Mouse (Mus musculus): Measurements from ENCODE around the gene Krt35.

The Krt35 gene

DNA sequence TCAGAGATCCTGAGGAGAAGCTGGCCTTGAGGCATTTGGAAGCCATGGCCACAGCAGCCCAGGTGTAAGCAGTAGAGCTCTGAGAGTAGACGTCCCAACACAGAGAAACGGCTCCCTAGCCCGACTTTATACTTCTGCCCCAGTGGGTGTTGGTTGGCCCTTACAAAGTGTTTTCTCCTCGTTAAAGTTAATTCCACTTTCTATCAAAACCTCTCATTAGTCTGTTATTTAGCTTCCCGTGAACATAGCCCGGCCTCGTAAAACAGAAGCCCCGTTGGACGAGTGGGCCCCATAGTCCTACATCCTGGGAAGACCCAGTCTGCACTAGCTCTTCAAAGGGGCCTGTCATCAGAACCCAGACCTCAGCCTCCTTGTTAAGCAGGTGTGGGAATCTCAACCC, at the start of gene Krt35:
Gene Krt35 (minus strand): TSS at position 101 of the 400 bp plus-strand sequence.
- DNase-seq, result no peak

DNA sequence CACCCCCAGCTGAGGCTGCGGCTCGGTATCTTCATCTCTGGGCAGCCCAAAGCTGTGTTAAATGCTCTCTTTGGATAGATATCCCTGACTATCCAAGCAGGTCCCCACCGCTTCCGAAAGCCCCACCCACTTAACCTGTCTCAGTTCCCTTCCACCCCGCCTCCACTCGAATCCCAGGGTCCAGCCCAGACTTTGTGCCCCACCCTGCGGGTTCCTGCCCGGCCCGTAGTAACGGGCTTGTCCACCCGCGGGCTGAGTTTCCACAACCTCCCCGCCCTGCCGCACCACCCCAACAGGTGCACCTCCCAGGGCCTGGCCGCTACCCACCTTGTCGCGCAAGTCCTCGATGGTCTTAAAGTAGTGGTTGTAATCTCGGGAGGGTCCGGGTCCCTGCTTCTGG, 49.1 kb upstream of the Krt35 start:
- peak; percentile 61 for DNase-seq

DNA sequence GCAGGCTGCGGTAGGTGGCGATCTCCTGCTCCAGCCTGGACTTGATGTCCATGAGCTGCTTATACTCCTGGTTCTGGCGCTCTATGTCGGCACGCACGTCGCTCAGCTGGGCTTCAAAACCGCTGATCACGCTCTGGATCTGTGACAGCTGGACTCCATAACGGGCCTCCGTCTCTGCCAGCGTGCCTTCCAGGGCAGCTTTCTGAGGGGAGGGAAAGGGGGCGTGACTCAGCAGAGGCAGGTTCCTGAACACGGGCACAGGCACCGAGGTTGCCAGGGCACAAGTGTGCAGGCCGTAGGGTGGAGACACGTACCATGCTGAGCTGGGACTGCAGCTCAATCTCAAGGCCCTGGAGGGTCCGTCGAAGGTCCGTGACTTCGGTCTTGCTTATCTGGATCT, 44.9 kb upstream of the Krt35 start:
- no peak for DNase-seq

DNA sequence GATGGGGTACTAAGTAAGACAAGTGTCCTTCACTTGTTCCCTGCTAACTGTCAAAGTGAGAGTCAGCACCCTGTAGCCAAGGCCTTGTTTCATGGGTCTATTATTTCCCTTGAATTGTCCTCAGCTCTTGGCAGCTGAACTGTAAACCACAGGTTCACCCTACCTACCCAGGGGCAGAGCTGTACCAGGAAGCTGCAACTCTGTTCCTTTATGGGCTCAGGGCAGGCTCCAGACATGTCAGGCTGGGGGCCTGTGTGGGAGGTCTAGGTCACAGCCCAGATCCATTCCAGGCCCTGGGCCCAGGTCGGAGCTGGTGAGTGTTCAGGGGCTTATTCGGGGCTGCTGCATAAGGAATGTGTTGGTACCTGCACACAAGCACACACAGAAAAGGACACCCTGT, 43.4 kb upstream of the Krt35 start:
- no peak for DNase-seq

DNA sequence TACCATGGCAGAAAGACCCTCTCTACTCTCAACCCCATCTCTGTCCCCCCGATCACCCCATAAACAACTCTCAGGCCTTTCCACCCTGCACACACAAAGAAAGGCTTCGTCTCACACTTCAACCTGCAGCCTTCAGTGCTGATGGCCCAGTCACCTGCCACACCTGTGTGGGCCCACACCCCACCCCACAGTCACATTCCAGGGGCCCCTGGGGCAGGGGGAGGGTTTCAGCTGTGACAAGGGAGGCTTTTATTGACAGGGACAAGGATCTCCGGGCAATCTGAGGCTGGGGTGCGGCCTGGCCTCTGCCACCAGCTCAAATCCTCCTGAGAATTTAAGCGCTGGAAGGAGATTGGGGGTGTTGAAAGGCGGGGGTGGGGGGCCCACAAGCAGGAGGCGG, 42.8 kb upstream of the Krt35 start:
- no peak for DNase-seq

DNA sequence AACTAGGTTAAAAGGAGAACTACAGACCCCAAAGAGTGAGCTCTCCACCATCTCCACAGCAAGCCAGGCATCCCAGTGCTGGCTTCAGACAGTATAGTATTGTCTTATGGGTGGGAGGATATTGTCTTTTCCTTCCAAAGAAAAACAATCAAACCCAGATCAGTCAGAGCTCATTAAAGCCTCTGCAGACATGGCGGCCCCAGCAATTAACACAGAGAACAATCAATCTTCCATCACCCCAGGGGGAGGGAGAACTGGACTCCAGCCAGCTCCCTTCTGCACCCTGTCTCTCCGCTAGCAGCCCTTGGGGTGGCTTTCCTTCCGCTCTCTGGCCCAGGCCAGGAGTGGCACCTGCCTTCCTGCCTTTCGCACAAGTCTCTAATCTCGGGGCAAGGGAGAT, 41.7 kb upstream of the Krt35 start:
- no peak for DNase-seq

DNA sequence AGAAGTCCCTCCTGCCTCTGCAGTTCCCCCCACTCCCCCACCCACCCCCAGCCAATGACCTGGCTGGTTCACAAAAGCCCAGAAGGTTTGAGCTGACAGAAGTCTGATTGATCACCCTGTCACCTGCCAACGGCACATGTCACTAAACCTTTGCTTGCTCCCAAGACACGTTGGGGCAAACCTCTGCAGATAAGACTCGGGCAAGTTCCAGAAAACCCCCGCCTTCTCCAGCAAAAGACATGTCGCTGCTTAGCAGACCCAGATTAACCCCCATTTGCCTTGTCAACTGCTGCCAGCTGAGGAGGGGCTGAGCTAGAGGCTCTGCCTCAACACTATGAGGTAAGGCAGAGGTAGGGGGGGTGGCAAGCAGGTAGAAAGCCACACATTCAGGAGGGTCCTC, 40.5 kb upstream of the Krt35 start:
- no peak for DNase-seq

DNA sequence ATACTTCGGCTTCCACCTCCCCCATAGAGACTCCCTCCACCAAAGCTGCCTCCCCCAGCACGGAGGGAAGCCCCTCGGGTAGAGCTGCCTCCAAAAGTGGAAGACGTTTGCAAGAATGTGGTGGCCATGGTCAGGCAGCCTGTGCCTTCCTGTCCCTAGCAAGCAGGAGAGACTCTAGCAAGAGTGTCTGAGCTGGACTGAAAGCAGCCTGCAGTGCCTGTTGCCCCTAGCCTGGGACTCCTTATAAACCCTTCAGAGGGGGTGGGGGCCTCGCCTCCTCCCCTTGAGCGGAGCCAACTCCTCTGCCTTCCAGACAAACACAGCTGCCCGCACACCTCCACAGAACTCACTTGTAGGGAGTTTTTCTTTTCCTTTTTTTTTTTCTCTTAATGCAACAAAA, 39.7 kb upstream of the Krt35 start, which contains the start of gene Krt15:
Gene Krt15 (minus strand): TSS at position 198 of the 400 bp plus-strand sequence.
- no peak for DNase-seq

DNA sequence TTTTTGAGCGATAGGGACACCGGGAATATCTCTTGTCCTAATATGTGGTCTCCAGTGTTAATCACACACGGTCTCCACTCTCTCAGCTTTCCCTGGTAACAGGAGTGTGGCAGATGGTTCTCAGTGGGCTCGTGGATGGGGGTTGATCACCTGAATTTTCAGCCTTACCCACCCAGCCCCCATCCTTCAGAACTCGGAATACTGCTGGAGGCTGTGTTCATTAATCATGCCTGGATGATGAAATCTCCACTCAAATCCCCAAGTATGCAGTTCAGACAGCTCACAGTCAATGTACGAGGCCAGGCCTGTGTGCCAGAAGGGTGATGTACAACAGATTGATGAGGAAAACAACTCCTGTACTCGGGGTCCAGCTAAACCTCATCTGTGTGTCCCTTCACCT, 28.9 kb upstream of the Krt35 start:
- DNase-seq, result no peak

DNA sequence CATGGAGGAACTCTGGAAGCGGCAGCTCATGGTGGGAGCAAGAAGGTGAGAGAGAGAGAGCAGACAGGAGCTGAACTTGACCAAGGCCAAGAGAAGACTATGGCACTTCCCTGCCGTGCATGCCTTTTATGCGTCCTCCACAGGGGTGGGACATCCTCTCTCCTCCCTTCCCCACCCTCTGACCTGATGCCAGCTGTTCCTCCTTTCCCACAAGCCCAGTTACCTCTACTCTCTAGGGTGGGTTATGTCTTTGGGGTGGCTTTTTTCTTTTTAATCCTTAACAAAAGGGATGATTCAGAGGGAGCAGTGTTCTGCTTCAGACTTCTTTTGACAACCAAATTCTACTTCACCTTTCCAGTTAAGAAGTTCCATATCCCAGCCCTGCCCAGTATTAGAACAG, 25.4 kb upstream of the Krt35 start, which contains the start of gene Krt13:
Gene Krt13 (minus strand): TSS at position 101 of the 400 bp plus-strand sequence.
- no peak for DNase-seq

DNA sequence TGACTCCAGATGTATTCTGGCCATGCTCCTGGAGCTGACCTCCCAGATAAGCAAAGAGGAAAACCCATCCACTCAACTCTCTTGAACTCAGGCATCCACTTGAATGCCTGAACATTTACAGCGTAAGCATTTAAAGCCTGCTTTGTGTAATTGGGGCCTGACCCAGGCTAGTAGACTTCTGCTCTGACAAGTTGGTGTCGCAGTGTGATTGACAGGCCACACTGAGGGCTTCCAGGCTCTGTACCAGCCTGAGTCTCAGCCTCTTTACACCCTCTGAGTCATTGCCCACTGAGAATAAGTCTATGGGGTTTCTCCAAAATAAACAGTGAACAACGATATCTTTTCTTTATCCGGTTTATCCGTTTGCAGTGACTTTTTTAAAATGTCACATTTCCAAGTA, 24.3 kb upstream of the Krt35 start:
- DNase-seq, result peak; percentile 4

DNA sequence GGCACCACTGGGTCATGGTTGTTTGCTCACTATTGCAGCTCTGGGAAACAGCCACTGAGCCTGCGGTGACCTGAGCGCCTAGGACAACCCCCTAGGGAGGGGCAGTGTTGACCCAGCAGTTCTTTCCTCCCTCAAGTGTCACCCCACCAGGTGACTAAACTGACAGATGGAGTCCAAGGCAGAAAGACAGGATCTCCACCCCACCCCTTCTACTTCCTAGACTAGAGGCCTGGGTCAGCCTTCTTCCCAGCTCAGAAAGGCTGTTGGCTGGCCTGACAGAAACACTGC, 17.6 kb upstream of the Krt35 start:
- no peak for DNase-seq

DNA sequence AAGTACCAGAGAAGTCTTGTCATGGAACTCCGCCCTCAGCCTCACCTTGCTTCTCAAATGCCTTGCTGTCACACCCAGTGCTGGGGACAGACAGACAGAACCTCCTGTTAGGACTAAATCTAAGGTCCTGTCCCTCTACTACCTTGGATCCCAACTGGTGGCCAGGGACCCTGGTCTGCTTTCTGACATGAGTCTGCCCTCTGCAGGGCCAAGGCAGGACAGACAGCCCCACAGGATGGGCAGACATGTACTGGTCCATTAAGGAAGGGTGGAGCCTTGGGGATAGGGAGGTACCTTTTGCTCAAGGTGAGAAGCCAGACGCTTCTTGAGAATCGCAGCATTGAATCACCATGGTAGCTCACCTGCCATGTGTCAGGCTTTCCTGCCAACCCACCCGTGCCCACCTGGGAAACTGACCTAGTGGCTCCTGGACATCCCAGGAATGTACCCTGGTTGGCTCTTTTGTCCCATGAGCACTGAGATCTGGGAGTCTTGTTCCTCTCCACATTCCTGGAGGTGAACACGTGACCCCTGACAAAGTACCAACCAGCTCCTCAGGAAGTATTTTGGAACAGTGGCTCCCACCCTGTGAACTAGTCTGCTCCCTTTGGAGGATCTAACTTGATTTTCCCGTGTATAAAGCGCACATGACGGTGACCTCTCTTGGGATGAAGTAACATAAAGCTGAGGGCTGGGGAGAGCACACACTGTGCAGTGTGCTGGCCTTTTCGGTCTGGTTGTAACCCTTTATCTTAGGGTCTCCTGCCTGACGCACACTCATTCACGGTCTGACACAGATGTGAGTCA, 17.1 kb upstream of the Krt35 start:
- DNase-seq, result no peak

DNA sequence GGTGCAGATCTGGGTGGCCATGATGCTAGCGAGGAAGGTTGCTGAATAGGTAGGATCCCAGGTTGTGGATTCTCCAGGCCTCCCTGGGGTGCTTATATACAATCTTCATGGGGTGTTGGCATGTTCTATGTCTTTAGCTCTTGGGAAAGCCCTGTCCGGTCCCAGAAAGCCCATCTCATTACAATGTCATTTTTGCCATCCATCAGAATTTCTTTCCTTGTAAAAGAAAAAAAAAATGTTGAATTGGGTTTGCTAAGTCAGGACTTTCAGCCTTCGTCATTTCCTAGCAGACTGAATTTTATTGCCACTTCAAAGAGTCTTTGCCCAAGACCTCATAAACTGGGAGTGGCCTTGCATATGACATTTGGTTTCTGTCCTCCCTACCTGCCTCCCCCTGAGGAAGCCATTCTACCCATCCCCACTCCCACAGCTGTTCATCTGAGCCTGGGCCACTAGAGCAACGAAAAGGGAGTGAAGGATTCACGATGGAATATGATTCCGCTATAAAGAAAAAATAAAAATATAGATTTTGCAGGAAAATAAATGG, 9.6 kb upstream of the Krt35 start, which contains the start of gene Krt36:
Gene Krt36 (minus strand): TSS at position 51 of the 547 bp plus-strand sequence.
- no peak for DNase-seq

DNA sequence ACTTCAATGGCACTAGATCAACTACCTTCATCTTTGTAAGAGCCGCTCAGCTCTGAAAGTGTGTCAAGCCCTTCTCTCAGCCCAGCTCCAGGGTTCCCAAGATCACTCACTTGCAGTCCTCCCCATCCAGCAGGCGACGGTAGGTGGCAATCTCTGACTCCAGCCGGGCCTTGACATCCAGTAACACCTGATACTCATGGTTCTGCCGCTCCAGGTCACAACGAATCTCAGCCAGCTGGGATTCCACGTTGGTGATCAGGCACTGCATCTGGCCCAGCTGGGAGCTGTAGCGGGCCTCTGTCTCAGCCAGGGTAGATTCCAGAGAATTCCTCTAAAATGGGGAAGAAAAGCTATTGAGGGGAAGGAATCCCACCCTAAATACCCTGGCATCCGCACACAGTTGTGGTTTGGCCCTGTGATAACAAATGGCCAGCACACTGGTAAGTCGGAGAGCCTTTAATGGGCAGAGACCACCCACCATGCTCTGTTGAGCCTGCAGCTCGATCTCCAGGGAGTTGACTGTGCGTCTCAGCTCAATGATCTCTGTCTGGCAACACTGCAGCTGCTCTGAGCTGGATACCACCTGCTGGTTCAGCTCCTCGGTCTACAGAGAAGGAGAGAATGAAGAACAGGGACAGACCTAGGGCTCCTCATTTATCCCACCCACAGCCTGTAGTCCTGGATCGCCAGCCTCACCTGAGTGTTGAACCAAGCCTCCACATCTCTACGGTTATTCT, 6.8 kb upstream of the Krt35 start:
- DNase-seq, result no peak

DNA sequence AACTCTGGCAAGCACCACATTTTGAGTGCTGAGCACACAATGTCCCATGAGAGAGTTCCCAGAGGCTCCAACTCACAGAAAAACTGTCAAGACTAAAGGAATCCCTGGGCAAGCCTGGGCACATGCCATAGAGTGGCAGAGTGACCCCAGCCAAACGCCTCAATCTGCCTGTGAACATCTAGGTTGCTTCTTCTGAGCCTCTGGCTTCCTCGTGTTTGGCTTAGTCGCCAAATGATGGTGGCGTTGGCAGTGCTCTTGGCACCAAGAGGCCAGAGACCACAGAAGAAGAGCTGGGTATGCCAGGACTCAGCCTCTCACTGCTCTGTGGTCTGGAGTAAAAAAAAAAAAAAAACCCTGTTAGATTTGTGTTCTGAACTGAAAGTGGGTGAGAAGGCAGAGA, 4.3 kb upstream of the Krt35 start:
- no peak for DNase-seq

DNA sequence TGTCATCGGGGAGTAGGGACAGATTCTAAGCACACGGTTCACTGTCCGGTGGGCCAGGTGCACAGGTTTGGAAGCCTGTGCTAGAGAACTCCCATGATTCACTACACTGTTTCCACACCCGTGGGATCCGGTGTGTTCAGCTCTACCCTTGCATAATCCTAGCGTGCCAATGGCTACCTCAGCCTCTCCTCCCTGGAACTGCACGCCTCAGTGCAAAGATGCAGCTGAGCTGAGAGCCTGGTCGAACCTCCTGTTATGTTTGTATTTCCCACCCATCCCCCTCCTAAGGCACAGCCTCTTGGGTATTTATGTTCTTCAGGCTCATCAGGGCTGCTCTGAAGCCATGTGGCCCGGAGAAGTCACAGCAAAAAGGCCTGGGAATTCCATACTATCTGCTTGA, 1.8 kb upstream of the Krt35 start:
- no peak for DNase-seq

DNA sequence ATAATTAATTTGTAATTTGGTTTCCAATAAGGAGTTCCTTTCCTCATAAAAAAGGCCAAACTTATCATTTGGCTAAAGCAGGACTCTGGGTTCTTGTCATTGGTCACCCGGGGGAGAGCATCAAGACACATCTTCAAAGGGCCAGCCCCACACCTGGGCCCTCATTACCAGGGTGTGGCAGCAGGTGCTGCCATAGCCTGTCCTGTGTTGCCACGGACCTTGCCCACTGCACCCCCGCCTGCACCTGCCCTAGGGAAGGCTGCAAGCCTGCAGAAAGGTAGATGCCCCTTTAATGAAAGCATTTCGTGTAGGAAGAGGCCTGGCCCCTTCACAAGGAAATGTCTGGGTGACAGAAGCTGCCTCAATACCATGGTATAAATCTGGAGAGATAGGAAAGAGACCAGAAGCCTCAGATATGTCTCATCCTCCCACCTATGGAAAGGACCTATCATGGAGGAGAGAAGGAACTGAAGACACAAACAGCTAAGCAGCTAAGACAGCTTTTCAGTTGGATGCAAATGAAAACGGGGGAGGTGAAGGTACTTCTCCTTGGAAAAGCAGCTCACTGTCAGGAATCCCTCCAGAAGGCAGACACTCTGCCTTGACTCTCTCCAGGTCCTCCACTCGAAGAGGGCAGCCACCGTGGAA, 7.5 kb downstream of the Krt35 start:
- DNase-seq, result no peak

DNA sequence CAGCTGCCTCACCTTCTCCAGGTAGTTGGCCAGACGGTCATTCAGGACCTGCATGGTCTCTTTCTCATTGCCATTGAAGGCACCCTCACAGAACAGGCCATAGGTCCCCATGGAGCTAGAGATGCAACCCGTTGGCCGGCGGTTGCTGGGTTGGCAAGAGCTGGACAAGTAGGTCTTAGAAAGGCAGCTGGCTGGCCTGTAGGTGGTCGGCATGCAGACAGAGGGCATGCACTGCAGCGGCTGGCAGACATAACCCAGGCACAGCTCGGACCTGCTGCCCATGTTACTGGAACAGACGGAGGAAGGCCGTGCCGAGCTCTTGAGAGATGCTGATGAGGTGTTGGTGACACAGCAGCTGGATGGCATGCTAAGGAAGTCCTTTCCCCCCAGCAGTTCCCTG, 8.2 kb downstream of the Krt35 start, which contains the start of gene Krt32:
Gene Krt32 (minus strand): TSS at position 366 of the 400 bp plus-strand sequence.
- no peak for DNase-seq

DNA sequence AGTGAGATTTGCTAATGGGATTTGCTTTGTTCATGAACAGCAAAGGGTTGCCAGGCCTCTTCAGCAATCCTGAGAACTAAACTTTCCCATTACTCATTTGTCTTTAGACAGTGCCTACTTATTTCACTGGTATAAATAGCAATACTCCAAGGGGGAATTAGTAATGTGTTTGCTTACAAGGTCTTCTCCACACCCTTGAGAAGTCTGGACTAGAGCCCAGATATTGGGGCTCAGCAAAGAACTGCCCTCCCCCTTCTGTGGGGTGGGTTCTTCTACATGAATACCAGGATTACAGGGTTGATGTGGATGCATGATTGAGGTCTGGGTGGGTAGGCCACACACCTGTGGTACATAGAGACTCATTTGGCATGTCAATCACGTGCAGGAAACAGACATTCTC, 22.2 kb downstream of the Krt35 start:
- no peak for DNase-seq

DNA sequence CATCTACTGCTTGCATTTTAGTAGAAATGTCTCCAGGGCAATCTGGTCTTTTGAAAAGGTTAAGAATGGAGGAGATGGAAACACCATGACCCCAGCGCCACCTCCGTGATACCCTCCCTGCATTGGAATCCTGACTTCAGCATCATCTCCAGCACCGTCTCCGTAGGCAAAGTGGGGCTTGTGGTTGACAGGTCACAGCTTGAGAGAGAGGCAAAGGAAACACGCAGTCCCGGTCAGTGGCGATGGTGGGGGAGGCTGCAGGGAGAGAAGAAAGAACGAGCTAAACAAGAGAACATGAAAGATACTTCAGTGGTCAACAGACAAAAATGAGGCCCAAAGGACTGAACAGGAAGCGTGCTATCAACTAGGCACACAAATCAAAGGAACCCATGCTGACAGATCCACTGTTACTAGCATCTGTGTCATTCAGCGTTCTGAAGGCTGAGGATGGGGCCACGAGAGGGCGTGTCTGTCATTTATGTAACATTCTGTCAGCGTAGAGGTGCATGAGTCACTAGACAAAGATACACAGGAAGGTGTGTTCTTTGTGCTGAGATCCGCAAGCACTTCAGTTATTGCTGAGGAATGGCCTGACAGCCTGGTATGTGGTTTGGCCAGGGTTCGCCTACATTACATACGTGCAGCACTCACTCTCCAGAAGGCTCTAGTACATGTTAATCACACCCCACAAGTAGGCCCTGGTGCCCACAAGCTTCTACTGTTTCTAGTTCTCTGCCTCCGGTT, 28.6 kb downstream of the Krt35 start:
- DNase-seq, result peak; percentile 38

DNA sequence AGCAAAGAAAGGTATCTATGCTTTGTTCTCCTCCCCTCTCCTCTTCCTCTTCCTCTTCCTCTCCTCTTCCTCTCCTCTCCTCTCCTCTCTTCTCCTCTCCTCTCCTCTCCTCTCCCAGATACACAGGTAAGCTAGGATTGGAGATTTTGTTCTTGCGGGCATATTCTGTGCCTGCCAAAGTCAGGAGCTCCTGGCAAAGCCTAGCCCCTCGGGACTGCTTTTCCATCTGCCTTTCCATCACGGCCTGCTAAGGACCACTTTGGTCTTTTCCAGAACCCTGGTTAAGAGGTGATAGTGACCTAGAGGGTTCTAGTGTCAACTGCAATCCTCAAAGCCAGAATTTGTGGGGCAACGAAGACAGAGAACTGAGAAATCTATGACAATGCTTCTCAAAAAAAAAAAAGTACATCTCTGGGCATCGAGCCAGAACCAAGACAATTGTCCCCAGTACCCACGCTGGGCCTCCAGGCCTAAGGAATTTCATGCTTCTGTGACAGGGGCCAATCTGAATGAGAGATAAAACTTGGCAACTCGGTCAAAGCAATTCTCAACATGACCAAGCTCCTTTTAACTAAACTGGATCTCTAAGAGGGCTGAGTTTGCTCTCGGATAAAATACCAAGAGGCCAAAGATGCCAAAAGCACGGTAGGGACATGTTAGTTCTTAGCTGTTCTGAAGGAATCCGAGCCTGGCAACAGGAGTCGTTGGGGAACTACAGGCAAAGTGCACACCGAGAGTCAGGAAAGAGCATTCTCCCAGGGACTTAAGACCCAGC, 29.6 kb downstream of the Krt35 start:
- DNase-seq, result no peak

All from lung, postnatal 14 days (tissue).